Mouse (Mus musculus): ENCODE measurements around the gene Gm10401.
A peak's percentile ranks its signal among the peaks of the same experiment; 100 is the strongest.

Gene Gm10401

DNA sequence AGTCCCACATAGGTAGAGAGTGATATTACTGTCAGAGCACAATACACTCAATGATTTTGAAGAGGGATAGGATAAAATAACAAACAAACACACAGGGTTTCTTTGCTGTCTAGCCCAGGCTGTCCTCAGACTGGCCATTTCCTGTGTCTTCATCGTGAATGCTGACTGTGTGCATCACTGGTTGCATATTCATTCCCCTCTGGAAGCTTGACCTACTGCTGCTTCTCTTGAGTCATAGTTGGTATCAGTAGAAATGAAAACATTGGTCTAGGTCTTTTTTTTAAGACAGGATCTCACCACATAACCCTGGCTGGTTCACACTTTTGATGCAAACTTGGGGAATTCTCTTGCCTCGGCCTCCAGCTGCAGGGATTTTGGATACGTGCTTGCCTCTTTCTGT lies 28.5 kb downstream of the Gm10401 start:
- no peak for DNase-seq

DNA sequence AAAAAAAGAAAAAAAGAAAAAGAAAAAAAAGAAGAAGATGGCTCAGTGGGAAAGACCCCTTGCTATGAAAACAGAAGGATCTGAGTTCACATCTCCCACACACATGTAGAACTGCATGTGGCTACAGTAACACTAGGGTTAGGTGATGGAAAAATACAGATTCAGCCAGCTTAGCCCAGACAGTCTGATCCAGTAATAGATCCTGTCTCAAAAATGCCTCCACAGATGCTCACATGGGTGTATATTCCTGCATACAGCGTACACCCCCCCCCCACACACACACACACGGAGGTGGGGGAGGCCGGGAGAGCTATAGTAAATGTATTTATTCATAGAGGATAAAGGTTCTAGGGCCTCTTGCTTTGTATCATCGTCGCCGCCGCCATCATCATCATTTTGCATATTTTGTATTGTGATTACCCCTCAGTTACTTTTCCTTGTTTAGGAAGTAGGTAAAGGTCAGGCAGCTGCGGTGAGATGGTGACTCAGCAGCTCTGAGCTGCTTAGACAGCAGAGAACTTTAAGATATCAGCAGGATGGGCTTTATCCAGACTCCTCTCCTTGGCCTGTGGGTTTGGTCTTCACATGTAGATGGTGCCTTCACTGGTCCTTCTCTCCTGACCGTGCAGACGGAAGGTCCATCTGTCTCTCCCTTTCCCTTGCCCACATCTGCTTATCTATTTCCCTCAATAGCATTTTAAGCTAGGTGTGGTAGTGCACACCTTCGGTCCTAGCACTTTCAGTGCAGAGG lies 29.2 kb downstream of the Gm10401 start:
- DNase-seq = no peak

DNA sequence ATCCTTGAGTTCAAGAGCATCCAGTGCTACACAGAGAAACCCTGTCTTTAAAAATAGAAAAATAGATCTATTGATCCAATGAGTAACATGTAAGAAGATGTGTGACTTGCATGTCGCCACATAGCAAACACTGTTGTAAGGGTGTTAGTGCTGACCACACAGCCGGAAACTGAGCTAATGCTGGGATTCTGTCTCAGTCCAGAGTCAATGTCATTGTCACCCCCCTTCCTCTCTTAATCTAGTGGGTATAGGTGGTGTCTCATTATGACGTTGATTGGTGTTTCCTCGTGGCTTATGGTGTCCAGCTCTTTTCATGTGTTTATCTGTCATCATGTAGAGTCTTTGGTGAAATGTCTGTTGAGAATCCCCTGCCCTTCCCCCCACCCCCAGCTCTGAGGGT lies 31.9 kb downstream of the Gm10401 start:
- DNase-seq = no peak

DNA sequence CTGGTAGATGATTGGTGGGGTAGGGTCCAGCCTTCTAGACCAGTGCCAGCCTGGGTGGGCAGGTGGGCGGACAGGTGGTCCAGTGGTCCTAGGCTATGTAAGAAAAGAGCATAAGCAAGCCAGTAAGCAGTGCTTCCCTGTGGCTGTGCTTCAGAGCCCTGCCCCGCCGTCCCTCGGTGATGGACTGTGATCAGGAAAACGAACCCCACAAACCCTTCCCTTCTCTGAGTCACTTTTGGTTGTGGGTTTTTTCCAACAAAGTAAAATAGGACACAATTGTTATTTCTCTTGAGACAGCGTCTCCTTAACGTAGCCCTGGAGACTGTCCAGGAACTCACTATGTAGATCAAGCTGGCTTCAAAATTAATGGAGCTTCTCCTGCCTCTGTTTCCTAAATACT lies 34.7 kb downstream of the Gm10401 start:
- no peak for DNase-seq

DNA sequence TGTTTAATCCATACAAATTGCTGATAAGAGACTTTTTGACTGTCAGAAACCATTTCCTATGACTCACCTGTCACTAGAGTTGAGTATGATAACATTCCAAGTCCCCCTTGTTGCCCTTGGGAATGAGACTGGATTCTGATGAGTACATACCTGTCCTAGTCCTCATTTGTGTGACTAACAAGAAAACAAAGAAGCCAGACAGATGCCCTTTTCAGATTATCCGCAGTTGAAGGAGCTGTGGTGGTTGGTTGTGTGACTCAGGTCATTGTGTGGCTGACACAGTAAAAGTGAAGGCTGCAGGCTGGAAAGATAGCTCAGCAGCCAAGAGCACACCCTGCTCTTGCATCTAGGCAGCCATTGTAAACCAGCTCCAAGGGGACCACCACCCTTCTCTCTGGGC lies 35.5 kb downstream of the Gm10401 start:
- DNase-seq = no peak

DNA sequence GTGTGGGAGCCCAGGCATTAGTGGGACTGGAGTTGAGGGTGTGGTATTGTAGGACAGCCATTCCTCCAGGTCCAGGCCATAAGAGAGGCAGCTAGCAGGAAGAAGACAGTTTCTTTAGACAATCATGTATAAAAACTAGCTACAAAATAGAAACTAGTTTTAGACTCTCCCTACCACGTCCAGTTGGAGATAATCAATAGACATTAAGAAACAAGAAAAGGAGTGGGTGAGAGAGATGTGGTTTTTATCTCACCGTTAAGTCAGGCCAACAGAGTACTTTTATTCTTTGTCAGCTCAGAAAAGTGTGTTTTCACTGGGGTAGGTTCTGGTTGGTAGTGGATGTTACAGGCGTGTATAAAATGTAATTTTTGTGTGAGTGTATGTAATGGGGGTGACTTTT lies 37.1 kb downstream of the Gm10401 start:
- no peak for DNase-seq

DNA sequence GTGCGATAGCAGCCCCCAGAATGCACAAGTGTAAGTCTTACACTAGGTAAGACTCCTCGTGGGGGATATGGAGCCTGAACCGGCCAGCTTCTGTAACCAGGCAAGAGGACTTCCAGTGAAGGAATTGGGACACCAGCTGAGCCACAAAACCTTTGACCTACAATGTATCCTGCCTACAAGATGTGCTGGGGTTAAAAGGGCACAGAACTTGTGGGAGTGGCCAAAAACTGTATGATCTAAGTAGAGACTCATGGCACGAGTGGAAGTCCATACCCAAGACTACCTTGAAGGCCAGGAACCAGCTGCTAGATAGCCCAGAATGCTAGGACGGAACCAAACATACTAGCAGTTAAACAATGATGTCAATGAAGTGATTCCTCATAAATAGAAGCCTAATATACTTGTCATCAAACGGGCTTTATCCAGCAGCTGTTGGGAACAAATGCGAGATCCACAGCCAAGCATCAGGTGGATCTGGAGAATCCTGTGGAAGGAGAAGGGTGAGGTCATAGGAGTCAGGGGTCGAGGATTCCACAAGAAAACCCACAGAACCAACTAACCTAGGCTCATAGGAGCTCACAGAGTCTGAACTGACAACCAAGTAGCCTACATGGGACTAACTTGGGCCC lies 37.9 kb downstream of the Gm10401 start:
- no peak for DNase-seq

DNA sequence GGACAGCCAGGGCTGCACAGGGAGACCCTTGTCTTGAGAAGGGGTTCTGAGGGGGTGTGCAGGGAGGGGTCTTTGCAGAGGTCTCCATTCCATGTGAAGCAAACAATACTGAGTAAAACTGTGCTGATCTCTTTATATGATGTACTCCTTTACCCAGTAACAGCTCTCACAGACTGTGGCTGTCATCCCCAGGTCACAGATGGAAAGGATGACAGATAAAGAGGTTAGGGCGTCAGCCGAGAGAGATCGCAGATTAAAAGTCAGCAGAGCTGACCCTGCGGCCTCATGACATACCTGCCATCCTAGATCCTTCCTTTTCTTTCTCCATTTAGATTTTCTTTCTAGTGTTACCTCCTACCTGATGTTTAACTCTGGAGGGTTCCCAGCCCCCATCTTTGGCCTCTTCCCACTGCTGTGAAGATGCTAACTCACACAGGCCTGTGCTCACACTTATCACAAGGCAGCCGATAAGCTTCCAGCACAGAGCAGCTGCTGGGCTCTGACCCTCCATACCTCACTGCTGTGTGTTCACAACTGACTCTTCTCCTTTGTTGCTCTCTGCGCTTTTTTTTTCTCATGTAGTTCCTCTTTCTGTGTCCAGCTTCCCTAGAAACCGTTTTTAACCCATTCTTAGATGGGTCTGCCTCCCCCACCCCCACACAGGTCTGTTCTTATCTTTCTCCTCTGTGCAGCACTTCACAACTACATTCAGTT lies 39.4 kb downstream of the Gm10401 start:
- no peak for DNase-seq

DNA sequence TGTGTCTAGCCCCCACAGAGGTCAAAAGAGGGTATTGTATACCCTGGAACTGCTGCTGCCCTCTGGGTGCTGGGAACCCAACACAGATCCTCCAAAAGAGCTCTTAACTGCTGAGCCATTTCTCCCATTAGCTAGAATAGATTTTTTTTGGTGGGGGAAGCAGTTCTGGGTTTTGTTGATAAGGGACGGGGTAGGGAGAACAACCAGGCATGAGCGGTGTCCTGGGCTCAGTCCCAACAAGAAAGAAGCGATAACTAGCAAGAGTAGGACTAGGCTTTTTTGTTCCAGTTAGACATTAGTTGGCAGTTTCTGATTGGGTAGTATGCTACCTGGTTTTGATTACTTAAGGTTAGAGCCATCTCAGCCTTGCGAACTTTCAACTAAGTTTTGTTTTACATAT lies 40.9 kb downstream of the Gm10401 start:
- no peak for DNase-seq

DNA sequence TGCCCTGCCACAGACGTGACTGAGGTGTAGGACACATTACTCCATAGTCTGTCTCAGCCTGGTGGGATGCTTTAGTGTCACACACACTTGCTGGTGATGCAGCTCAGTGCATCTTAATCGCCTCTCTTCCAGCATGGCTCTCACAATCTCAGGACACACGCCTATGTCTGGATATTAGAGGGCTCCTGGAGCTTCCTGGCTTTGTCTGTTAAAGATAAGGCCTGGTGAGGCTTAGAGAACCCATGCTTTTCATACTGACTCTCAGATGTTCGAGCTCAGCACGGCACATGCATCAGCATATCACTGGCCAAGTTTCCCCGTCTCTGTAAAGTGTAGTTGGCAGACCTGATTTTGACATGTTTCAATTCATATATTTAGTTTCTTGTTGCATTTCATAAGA lies 42.7 kb downstream of the Gm10401 start:
- no peak for DNase-seq

DNA sequence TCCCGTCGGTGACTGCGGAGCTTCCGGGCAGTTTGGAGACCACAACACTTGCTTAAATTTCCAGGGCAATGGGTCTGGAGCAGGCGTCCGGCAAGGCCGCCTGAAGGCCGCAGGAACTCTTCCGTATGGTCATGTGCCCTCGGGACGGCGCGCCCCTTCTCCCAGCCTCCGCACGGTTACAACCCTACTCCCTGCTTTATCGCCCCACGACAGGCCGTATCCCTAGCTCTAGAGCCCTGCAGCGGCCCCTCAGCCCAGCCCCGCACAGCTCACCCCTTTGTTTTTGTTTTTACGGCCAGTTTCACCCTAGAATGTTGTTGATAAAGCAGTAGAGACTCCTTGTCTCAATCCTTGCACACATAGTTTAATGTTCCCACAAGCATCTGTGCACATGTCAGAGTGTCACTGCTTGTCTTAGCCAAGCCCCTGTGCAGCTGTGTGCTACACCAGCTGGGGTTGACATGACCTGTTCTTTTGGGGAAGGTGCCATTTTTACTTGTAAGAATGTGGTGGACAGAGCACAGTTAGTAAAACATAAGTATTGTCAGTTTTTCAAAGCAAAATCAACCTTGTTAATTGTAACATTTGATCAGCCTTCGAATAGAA lies 44.2 kb downstream of the Gm10401 start:
- DNase-seq = no peak

DNA sequence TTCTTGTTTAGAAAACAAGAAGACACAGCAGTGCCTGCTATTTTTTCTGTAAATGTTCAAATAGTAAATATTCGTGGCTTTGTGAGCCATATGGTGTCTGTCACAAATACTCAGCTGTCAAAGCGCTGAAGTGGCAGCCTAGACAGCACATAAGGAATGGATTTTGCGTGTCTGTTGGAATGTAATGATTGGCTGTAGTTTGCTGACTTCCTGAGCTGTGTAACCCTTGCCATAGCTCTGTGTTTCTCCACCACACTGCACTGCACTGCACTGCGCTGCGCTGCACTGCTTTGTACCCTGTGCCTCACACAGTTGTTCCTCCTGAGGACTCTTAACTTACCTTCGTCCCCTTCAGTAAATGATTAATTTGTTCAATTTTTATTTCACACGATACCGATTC lies 45.5 kb downstream of the Gm10401 start:
- DNase-seq = peak in 1 of 2 experiments; percentile 25

DNA sequence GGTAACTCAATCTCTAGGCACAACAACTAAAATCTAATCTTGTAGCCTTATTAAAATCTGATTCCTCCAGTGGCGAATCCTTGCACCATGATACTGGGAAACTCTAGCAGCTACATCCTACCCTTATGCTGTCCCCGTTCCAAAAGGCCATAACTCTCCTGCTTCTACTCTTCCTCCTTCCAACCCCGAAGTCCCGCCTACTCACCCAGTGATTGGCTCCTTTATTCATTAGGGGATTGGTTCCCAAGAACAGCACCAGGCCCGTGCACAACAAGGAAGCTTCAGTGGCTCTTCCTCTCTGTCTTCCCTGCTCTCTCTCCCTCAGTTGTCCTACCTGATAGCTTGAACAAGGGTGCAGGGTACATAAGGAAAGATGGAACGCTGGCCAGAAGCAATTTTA lies 47.3 kb downstream of the Gm10401 start:
- DNase-seq = no peak

DNA sequence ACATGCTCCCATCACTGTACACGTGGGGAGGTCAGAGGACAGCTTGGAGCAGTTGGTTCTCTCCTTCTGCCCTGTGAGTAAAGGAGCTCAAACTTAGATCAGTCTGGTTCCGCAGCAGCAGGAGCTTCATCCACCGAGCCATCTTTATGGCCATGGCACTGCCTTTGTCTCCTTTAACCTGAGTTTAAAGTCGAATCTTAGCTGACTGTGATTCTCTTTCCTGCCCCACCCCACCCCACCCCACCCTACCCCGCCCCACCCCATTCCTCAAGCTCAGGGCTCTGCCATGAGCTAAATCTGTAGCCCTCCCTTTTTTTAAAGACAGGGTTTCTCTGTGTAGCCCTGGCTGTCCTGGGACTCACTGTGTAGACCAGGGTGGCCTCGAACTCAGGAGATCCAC lies 48.4 kb downstream of the Gm10401 start:
- no peak for DNase-seq

All from cerebellum, postnatal 14 days (tissue).